Mouse (Mus musculus): Measurements from ENCODE around the gene Prss29.

DNA sequence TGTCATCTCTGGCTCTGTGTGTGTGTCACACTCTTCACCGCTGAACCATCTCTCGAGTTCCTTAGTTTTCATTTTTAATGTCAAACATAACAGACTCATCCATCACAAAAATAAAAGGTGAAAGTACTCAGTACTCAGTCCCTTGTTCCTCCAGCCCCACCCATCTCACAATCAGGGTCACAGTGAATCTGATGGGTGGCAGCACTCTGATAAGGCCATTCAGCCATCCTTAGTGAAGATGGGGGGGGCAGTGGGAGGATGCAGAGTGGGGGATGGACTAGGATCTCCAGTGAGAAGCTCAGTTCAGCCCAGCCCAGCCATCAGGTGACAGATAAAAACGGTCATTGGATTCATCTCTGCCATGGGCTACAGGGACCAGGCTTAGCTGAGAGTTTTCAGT is 50.5 kb downstream of the Prss29 start, which contains the start of gene Tpsg1:
- no peak for TF ChIP-seq MAFK (IDR thresholded peaks at IDR 0.05; ENCODE audit: insufficient read depth, low read depth, low read length)
- TF ChIP-seq ZNF384 (IDR thresholded peaks at IDR 0.05; ENCODE audit: low read depth, low read length), result no peak
- no peak for TF ChIP-seq CHD2 (IDR thresholded peaks at IDR 0.05; ENCODE audit: low read depth, low read length)

All from ES-E14 (cell line).